Mouse (Mus musculus): ENCODE data around the gene Dnal1.
"Not testable (repeated sequence)": the region's sequence is repeated elsewhere in the genome, so short reads cannot be mapped to it uniquely, and the experiment has no call there.

Gene Dnal1

GRCm38 (mm10) chr12:84114153-84114994 is at the start of gene Dnal1:
Gene Dnal1, plus strand, starts transcription at chr12:84114366.
- DNase-seq (ENCODE audit: low spot score): peak; percentile 83

GRCm38 (mm10) chr12:84064621-84065020 is 49.5 kb upstream of the Dnal1 start:
- DNase-seq (ENCODE audit: low spot score): no peak

- DNase-seq (ENCODE audit: low spot score): no peak
Measured at GRCm38 (mm10) chr12:84067752-84068151, 46.4 kb upstream of the Dnal1 start.

GRCm38 (mm10) chr12:84068296-84068695 is 45.9 kb upstream of the Dnal1 start:
- no peak for DNase-seq (ENCODE audit: low spot score)

- no peak for DNase-seq (ENCODE audit: low spot score)
Measured at GRCm38 (mm10) chr12:84068986-84069385, 45.2 kb upstream of the Dnal1 start, which contains the start of gene Acot5. Gene Acot5, plus strand, starts transcription at chr12:84069325.

GRCm38 (mm10) chr12:84069582-84069981 is 44.6 kb upstream of the Dnal1 start:
- DNase-seq (ENCODE audit: low spot score): not testable (repeated sequence)

GRCm38 (mm10) chr12:84071696-84072095 is 42.5 kb upstream of the Dnal1 start:
- no peak for DNase-seq (ENCODE audit: low spot score)

- DNase-seq (ENCODE audit: low spot score): no peak
Measured at GRCm38 (mm10) chr12:84077371-84077990, 36.7 kb upstream of the Dnal1 start.

- DNase-seq (ENCODE audit: low spot score): no peak
Measured at GRCm38 (mm10) chr12:84083842-84084241, 30.3 kb upstream of the Dnal1 start.

GRCm38 (mm10) chr12:84084581-84084980 is 29.6 kb upstream of the Dnal1 start:
- DNase-seq (ENCODE audit: low spot score): no peak

- not testable (repeated sequence) for DNase-seq (ENCODE audit: low spot score)
Measured at GRCm38 (mm10) chr12:84094666-84095065, 19.5 kb upstream of the Dnal1 start.

- no peak for DNase-seq (ENCODE audit: low spot score)
Measured at GRCm38 (mm10) chr12:84099605-84100004, 14.6 kb upstream of the Dnal1 start.

- no peak for DNase-seq (ENCODE audit: low spot score)
Measured at GRCm38 (mm10) chr12:84100071-84100470, 14.1 kb upstream of the Dnal1 start.

GRCm38 (mm10) chr12:84100604-84101492 is 13.3 kb upstream of the Dnal1 start, which contains the start of gene Acot6:
Gene Acot6, plus strand, starts transcription at chr12:84100654.
- peak; percentile 44 for DNase-seq (ENCODE audit: low spot score)

GRCm38 (mm10) chr12:84101493-84101845 is 12.7 kb upstream of the Dnal1 start:
- DNase-seq (ENCODE audit: low spot score): no peak

- DNase-seq (ENCODE audit: low spot score): no peak
Measured at GRCm38 (mm10) chr12:84107012-84107411, 7.2 kb upstream of the Dnal1 start.

GRCm38 (mm10) chr12:84107692-84108091 is 6.5 kb upstream of the Dnal1 start:
- DNase-seq (ENCODE audit: low spot score): no peak

- DNase-seq (ENCODE audit: low spot score): no peak
Measured at GRCm38 (mm10) chr12:84109924-84110323, 4.2 kb upstream of the Dnal1 start.

GRCm38 (mm10) chr12:84110814-84111213 is 3.4 kb upstream of the Dnal1 start:
- DNase-seq (ENCODE audit: low spot score): no peak

- no peak for DNase-seq (ENCODE audit: low spot score)
Measured at GRCm38 (mm10) chr12:84113676-84114075, 490 bp upstream of the Dnal1 start.

GRCm38 (mm10) chr12:84119584-84119983 is 5.4 kb downstream of the Dnal1 start:
- no peak for DNase-seq (ENCODE audit: low spot score)

GRCm38 (mm10) chr12:84125892-84126291 is 11.7 kb downstream of the Dnal1 start:
- DNase-seq (ENCODE audit: low spot score): no peak
